Mouse (Mus musculus): Measurements from ENCODE around the gene Tbk1. TPM values are rescaled to one million over a fixed set of nuclear protein-coding genes. Genes with fewer than 3 reads are reported as not detected.

Tbk1 gene
- polyA plus RNA-seq, 1 experiment from 2014 or later, result 39.2 TPM

DNA sequence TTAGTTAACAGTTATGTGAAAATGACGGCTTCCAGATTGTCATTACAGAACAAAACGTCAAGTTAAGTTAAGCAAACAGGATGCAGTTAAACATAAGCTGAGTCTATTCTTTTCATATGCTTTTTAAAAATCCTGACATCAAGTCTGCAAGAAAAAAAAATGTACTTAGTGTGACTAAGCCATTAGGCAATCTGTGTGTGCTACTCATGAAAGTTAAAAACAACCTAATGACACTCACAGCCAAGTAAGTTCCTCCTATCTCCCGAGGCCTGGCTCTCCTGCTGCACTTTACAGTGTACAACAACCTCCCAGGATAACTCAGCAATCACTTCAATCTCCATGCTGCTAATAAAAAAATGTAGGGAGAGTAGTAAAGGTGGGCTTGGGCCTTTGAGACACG, 17.0 kb upstream of the Tbk1 start:
- H3K9me3 ChIP-seq (ENCODE audit: control insufficient read depth, low read length), result no peaks in the 10 kb centered on the region
- WGBS, result 75% methylated on average over 4 of the region's 4 CpGs
- H3K36me3 ChIP-seq (ENCODE audit: control insufficient read depth, insufficient read depth, low read length), result peaks cover 70% of the 10 kb centered on the region
- no peaks in the 10 kb centered on the region for H3K27me3 ChIP-seq (ENCODE audit: control insufficient read depth, insufficient read depth, low read depth, low read length)
- no peak for ATAC-seq (ENCODE audit: low read depth)
- no peak overlapping the region for H3K4me3 ChIP-seq (ENCODE audit: low read length)
- no peak overlapping the region for H3K27ac ChIP-seq (ENCODE audit: low read length)
- no peak overlapping the region for H3K9ac ChIP-seq (ENCODE audit: low read length)
- no peaks in the 10 kb centered on the region for H3K4me1 ChIP-seq (replicated peaks; ENCODE audit: control insufficient read depth, insufficient read depth, low read length)
- no peak overlapping the region for H3K4me2 ChIP-seq (ENCODE audit: low read depth, low read length)

DNA sequence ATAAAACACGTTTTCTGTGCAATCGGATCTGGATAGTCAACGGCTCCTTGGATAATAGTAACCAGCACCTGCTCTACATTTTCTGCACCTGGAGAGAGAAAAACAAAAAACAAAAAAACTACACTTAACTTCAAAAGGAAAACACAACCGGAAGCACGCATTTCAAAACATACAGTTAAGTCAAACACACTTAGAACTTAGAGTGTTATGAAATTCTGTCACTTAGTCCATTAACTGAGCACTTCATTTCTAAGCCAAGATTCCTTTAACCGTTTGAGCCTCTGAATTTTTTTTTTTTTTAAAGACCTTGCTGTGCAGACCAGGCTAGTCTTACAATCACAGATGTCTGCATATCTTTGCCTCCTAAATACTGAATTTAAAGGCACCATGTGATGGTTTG, 14.7 kb upstream of the Tbk1 start:
- H3K27ac ChIP-seq (ENCODE audit: low read length), result no peak overlapping the region
- WGBS, result 64% methylated on average over 6 of the region's 6 CpGs
- no peak for ATAC-seq (ENCODE audit: low read depth)
- H3K36me3 ChIP-seq (ENCODE audit: control insufficient read depth, insufficient read depth, low read length), result peaks cover 65% of the 10 kb centered on the region
- no peak overlapping the region for H3K9ac ChIP-seq (ENCODE audit: low read length)
- no peak overlapping the region for H3K4me2 ChIP-seq (ENCODE audit: low read depth, low read length)
- H3K27me3 ChIP-seq (ENCODE audit: control insufficient read depth, insufficient read depth, low read depth, low read length), result no peaks in the 10 kb centered on the region
- H3K9me3 ChIP-seq (ENCODE audit: control insufficient read depth, low read length), result no peaks in the 10 kb centered on the region
- no peaks in the 10 kb centered on the region for H3K4me1 ChIP-seq (replicated peaks; ENCODE audit: control insufficient read depth, insufficient read depth, low read length)
- no peak overlapping the region for H3K4me3 ChIP-seq (ENCODE audit: low read length)

DNA sequence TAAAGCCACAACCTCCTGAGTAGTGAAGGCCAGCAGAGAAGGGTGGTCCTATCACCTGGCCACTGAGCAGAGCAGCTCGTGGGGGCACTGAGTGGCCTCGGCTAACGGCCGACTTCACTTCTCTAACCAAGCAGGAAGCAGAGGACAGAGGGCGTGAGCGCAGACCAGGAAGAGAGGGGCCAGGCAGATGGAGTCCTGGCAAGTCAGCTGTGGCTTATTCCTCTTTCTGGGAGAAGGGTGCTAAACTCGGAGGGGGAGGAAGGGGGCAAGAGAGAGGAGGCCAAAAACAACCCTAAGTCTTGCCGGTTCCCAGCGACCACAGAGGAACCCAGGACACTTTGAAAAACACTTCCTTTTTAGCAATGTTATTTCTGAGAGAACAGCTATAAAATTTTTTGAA, 10.0 kb upstream of the Tbk1 start:
- Histone ChIP-seq H3K9me3 (ENCODE audit: control insufficient read depth, low read length) (no peaks in the 10 kb centered on the region), H3K9ac (ENCODE audit: low read length) (no peak overlapping the region), H3K4me2 (ENCODE audit: low read depth, low read length) (no peak overlapping the region), H3K4me1 (replicated peaks; ENCODE audit: control insufficient read depth, insufficient read depth, low read length) (no peaks in the 10 kb centered on the region), H3K4me3 (ENCODE audit: low read length) (no peak overlapping the region), H3K27ac (ENCODE audit: low read length) (no peak overlapping the region), H3K36me3 (ENCODE audit: control insufficient read depth, insufficient read depth, low read length) (peaks cover 53% of the 10 kb centered on the region), H3K27me3 (ENCODE audit: control insufficient read depth, insufficient read depth, low read depth, low read length) (no peaks in the 10 kb centered on the region)
- ATAC-seq (ENCODE audit: low read depth), result no peak
- 82% methylated on average over 9 of the region's 9 CpGs for WGBS

DNA sequence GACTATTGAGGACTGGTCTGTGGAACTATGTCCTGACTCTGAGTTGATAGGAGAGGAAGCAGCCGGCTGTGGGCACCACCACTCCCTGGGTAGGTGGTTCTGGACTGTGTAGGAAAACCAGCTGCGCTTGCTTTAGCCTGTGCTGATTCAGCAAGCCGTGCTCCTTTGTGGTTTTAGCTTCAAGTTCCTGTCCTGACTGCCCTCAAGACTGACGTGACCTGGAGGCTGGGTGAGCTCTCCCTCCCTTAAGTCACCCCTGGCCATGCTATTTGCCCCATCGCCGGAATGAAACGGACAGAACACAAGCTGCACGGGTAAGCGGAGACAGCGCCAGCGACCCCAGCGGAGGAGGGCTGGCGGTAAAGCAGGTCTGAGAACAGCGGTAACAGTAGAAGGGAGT, 4.5 kb upstream of the Tbk1 start:
- H3K4me3 ChIP-seq (ENCODE audit: low read length), result no peak overlapping the region
- peaks cover 29% of the 10 kb centered on the region for H3K36me3 ChIP-seq (ENCODE audit: control insufficient read depth, insufficient read depth, low read length)
- H3K9me3 ChIP-seq (ENCODE audit: control insufficient read depth, low read length), result no peaks in the 10 kb centered on the region
- no peak overlapping the region for H3K4me2 ChIP-seq (ENCODE audit: low read depth, low read length)
- no peak overlapping the region for H3K9ac ChIP-seq (ENCODE audit: low read length)
- H3K27me3 ChIP-seq (ENCODE audit: control insufficient read depth, insufficient read depth, low read depth, low read length), result no peaks in the 10 kb centered on the region
- H3K27ac ChIP-seq (ENCODE audit: low read length), result no peak overlapping the region
- H3K4me1 ChIP-seq (replicated peaks; ENCODE audit: control insufficient read depth, insufficient read depth, low read length), result no peaks in the 10 kb centered on the region
- 80% methylated on average over 14 of the region's 14 CpGs for WGBS
- ATAC-seq (ENCODE audit: low read depth), result no peak

DNA sequence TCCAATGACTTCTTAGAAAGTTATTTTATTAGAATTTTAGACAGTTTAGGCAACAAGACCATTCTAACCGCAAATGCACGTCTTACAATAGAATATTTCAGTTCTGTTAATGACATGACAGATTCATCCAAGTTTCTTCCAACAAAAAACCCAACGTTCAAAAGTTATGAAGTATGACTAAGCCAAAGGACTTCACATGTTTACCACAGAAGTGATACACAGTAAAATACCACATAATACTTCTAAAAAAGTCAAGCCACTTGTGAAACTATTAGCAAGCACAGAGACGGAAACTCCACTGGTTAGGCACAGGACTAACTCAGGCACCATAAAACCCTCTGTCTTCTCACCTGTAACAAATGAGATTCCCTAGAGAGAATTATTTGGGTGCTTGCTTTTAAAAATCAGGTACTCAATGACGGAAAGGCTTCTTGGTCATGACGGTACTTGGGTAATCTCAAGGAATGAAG, 819 bp upstream of the Tbk1 start:
- H3K4me2 ChIP-seq (ENCODE audit: low read depth, low read length), result peak overlapping the region; percentile 70
- H3K4me3 ChIP-seq (ENCODE audit: low read length), result peak overlapping the region; percentile 88
- ATAC-seq (ENCODE audit: low read depth), result no peak
- H3K36me3 ChIP-seq (ENCODE audit: control insufficient read depth, insufficient read depth, low read length), result peaks cover 25% of the 10 kb centered on the region
- peaks cover 4% of the 10 kb centered on the region; the same call in 1 of the 2 replicates for H3K4me1 ChIP-seq (replicated peaks; ENCODE audit: control insufficient read depth, insufficient read depth, low read length)
- WGBS, result 54% methylated on average over 6 of the region's 6 CpGs
- H3K27ac ChIP-seq (ENCODE audit: low read length), result peak overlapping the region; percentile 84
- peak overlapping the region; percentile 89 for H3K9ac ChIP-seq (ENCODE audit: low read length)
- no peaks in the 10 kb centered on the region for H3K9me3 ChIP-seq (ENCODE audit: control insufficient read depth, low read length)
- no peaks in the 10 kb centered on the region for H3K27me3 ChIP-seq (ENCODE audit: control insufficient read depth, insufficient read depth, low read depth, low read length)

DNA sequence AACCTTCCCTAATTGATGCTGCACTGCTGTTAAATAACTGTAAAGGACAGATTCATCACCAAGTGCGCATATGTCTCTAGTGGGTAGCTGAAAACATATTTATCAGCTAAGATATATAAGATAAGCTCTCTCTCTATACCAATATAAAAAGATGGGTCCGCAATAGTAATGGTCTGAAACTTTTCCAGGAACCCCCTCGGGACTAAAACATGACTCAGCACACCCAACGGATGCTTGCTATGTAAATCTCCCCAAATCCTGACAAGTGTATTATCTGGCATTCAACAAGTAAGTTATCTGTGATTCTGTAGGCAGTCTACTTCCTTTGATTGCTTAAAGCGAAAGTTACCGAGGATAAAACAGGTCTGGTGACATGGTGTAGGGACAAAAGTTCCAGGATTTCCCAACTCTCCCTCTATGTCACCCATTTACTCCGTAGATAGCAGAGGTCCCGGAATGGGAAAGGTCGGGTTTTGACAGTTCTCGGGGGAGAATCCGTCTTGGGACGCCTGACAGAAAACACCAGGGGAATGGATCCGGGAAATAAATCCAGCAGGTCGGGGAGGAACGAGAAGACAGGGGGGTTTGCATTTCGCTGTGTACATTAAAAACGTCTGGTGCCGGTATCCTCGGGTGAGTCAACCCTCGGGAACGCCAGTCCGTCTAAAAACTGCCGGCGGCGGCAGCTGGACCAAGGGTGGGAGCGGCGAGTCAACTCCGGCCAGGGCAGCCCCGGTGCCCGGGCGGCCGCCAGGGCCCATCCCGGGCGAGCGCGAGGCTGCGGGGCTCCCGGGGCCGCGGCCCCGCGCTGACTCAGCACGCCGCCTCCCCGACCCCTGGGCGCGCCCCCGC, 570 bp downstream of the Tbk1 start:
- Histone ChIP-seq H3K27ac (ENCODE audit: low read length) (peak overlapping the region; percentile 84), H3K27me3 (ENCODE audit: control insufficient read depth, insufficient read depth, low read depth, low read length) (no peaks in the 10 kb centered on the region), H3K9ac (ENCODE audit: low read length) (peak overlapping the region; percentile 89), H3K4me1 (replicated peaks; ENCODE audit: control insufficient read depth, insufficient read depth, low read length) (peaks cover 4% of the 10 kb centered on the region; the same call in 1 of the 2 replicates), H3K4me2 (ENCODE audit: low read depth, low read length) (peak overlapping the region; percentile 70), H3K36me3 (ENCODE audit: control insufficient read depth, insufficient read depth, low read length) (peaks cover 29% of the 10 kb centered on the region), H3K4me3 (ENCODE audit: low read length) (peak overlapping the region; percentile 88), H3K9me3 (ENCODE audit: control insufficient read depth, low read length) (no peaks in the 10 kb centered on the region)
- 3% methylated on average over 33 of the region's 48 CpGs for WGBS
- peak; percentile 70 for ATAC-seq (ENCODE audit: low read depth)

DNA sequence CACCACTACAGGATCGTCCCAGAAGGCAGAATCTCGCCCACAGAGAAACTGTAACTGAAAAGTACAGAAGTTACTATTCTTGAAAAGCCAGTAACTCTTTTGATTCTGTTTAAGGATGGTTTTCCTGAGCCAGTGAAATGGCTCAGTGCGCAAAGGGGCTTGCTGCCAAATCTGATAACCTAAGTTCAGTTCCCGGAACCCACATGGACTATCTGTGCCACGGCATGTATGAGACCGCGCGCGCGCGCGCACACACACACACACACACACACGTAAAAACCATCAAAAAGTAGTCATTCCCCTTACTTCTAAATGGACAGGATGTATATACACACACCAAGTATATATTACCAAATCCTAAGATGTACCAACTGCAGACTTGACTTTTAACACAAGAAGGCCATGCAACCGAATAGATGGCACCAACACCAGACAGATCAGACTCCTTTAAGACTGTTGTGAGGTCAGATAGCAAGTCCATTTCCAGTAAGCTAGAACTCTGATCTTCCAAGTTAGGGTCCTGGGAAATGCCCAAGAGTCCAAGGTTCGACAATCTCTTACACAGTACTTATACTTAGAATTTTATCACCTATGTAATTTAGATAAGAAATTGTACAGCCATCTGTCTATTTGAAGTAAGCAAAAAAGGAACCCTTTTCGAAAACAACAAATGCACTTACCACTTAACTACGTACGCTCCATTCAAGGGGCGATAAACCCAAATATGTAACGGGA, 1.4 kb downstream of the Tbk1 start:
- ATAC-seq (ENCODE audit: low read depth), result no peak

DNA sequence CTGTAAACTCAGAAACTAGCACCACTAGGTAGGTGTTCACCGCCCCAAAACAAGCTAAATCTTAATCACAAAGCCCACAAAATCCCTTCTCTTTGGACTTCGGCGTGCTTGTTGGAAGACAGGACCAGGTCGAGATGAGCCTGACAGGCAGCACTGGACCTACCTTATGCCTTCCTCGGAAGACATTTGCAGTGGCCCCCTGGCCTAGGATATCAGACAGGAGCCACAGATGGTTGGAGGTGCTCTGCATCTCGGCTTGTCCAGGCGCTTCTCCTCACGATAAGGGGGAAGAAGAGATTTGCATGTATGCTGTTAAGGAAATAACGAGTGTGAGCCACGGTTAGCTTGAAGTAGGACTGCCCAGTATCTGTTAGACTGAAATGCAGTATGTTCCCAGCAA, 2.6 kb downstream of the Tbk1 start:
- Histone ChIP-seq H3K36me3 (ENCODE audit: control insufficient read depth, insufficient read depth, low read length) (peaks cover 34% of the 10 kb centered on the region), H3K4me2 (ENCODE audit: low read depth, low read length) (no peak overlapping the region), H3K9ac (ENCODE audit: low read length) (no peak overlapping the region), H3K4me3 (ENCODE audit: low read length) (no peak overlapping the region), H3K9me3 (ENCODE audit: control insufficient read depth, low read length) (no peaks in the 10 kb centered on the region), H3K27me3 (ENCODE audit: control insufficient read depth, insufficient read depth, low read depth, low read length) (no peaks in the 10 kb centered on the region), H3K27ac (ENCODE audit: low read length) (no peak overlapping the region), H3K4me1 (replicated peaks; ENCODE audit: control insufficient read depth, insufficient read depth, low read length) (peaks cover 4% of the 10 kb centered on the region; the same call in 1 of the 2 replicates)
- 92% methylated on average over 10 of the region's 10 CpGs for WGBS
- ATAC-seq (ENCODE audit: low read depth), result no peak

More for the DNA sequence above, 1.4 kb downstream of the Tbk1 start:
- Histone ChIP-seq H3K27me3 (ENCODE audit: control insufficient read depth, insufficient read depth, low read depth, low read length) (no peaks in the 10 kb centered on the region), H3K36me3 (ENCODE audit: control insufficient read depth, insufficient read depth, low read length) (peaks cover 36% of the 10 kb centered on the region), H3K27ac (ENCODE audit: low read length) (no peak overlapping the region), H3K4me3 (ENCODE audit: low read length) (peak overlapping the region; percentile 88), H3K4me1 (replicated peaks; ENCODE audit: control insufficient read depth, insufficient read depth, low read length) (peaks cover 4% of the 10 kb centered on the region; the same call in 1 of the 2 replicates), H3K9ac (ENCODE audit: low read length) (peak overlapping the region; percentile 89), H3K4me2 (ENCODE audit: low read depth, low read length) (peak overlapping the region; percentile 70), H3K9me3 (ENCODE audit: control insufficient read depth, low read length) (no peaks in the 10 kb centered on the region)
- 78% methylated on average over 20 of the region's 20 CpGs for WGBS

DNA sequence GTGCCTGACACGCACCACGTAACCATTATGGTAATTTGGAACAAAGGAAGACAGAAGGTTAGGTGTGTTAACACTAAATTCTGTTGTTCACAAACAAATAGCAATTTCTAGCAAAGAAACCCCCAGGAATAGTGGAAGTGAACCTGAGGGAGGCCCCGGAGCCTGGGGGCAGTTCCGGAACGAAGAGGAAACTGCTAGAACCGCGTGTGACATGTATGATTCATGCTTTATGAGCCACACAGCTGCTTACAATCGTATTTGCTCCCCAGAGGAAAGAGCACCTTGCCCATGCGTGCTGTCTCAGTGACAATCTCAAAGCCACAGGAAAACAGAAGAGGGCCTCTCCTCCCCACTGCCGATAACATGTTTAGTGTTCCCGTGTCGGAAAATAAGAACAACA, 3.6 kb downstream of the Tbk1 start:
- ATAC-seq (ENCODE audit: low read depth), result no peak
- H3K4me3 ChIP-seq (ENCODE audit: low read length), result no peak overlapping the region
- H3K9me3 ChIP-seq (ENCODE audit: control insufficient read depth, low read length), result no peaks in the 10 kb centered on the region
- no peak overlapping the region for H3K4me2 ChIP-seq (ENCODE audit: low read depth, low read length)
- H3K27me3 ChIP-seq (ENCODE audit: control insufficient read depth, insufficient read depth, low read depth, low read length), result no peaks in the 10 kb centered on the region
- peaks cover 38% of the 10 kb centered on the region for H3K36me3 ChIP-seq (ENCODE audit: control insufficient read depth, insufficient read depth, low read length)
- WGBS, result 80% methylated on average over 12 of the region's 12 CpGs
- peak overlapping the region; percentile 46 for H3K27ac ChIP-seq (ENCODE audit: low read length)
- H3K4me1 ChIP-seq (replicated peaks; ENCODE audit: control insufficient read depth, insufficient read depth, low read length), result peaks cover 4% of the 10 kb centered on the region; the same call in 1 of the 2 replicates
- no peak overlapping the region for H3K9ac ChIP-seq (ENCODE audit: low read length)
